Mouse (Mus musculus): Measurements from ENCODE around the gene Rasa3. TPM values are rescaled to one million over a fixed set of nuclear protein-coding genes. Genes with fewer than 3 reads are reported as not detected.
A peak's percentile ranks its signal among the peaks of the same experiment; 100 is the strongest.

Gene Rasa3
- total RNA-seq, 4 experiments from 2014 or later, result 5.0 to 6.9 (median 6.2) TPM

GRCm38 (mm10) chr8:13650541-13651191, 26.7 kb downstream of the Rasa3 start:
- no peak for DNase-seq (ENCODE audit: low spot score in 2 of 2)

GRCm38 (mm10) chr8:13649154-13649515, 28.3 kb downstream of the Rasa3 start:
- DNase-seq (ENCODE audit: low spot score in 2 of 2), result no peak

DNA sequence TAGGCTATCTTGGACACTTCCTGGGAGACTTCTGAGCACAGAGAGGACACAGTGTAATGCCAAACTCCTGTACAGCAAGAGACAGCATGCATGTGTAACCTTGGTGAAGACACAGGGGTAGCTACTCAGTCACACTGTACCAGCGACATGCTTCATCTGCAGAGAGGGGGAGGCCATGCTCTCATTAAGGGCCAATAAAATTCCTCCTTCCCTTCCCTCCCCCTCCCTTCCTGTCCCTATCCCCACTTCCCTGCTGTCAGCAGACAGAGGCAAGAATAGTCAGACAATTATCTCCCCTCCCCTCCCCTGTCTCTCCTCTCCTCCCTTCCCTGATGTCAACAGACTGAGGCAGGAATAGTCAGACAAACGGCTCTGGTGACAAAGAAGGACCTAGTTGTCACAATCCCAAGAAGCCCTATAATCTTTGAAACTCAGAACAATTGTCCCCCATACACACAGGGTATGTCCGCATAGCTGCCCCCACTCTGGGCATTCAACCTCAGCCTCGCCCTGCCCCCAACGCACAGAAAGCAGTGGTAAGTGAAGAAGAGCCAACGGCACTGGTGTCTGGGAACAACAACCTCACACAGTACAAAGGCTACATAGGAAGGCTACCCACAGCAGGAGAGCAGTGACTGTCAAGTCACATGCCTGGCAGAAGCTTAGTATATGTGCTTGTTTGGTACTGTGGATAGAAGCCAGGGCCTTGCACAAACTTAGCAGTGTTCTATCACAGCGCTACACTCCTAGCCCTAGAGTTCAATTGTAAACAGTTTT, 28.8 kb downstream of the Rasa3 start:
- no peak for DNase-seq (ENCODE audit: low spot score in 2 of 2)

GRCm38 (mm10) chr8:13647591-13647990, 29.8 kb downstream of the Rasa3 start:
- DNase-seq (ENCODE audit: low spot score in 2 of 2), result no peak

- peak in 1 of 2 experiments; percentile 51 for DNase-seq (ENCODE audit: low spot score in 2 of 2)
These were observed 32.3 kb downstream of the Rasa3 start for GRCm38 (mm10) chr8:13644932-13645676.

GRCm38 (mm10) chr8:13644155-13644554, 33.2 kb downstream of the Rasa3 start:
- DNase-seq (ENCODE audit: low spot score in 2 of 2), result peak in 1 of 2 experiments; percentile 44

GRCm38 (mm10) chr8:13642659-13643181, 34.7 kb downstream of the Rasa3 start:
- no peak for DNase-seq (ENCODE audit: low spot score in 2 of 2)

DNA sequence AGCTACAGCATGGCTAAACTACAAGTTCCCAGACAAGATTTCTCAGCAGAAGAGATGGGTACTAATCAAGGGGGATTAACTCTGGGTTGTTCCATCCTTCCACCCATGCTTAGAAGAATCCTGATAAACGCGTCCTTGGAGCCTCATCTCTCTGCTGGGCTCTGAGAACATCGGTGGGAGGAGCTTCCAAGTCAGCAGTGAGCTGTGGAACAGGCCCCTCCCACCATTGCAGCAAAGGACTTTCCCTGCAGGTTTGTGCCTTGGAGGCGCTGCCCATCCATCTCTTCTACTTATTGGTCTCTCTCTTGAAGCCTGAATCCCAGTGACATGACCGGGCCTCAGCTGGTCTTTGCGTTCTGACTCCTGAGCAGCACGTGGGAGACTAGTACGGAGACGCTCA, 36.2 kb downstream of the Rasa3 start:
- DNase-seq (ENCODE audit: low spot score in 2 of 2), result no peak

DNA sequence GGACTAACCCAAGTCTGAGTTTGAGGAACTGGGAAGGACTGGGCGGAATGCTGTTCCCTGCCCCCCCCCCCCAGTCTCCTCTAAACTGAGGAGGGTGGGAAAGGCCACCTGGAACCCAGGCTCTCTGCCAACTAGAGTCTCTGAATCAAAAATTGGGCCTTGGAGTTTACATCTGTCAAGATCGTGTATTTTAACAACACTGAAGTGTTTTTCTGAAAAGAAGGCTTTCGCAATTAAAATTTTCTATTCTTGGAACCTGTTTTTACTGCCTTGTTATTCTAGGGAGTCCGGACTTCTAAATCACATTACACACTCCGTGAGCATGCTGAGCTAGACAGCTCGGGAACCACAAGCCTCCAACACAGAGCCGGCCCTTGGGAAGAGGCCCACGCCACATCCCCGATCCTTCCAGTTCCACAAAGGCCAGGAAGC, 36.9 kb downstream of the Rasa3 start:
- DNase-seq (ENCODE audit: low spot score in 2 of 2), result no peak

- DNase-seq (ENCODE audit: low spot score in 2 of 2), result no peak
These were observed 44.3 kb downstream of the Rasa3 start for GRCm38 (mm10) chr8:13633107-13633506.

- no peak for DNase-seq (ENCODE audit: low spot score in 2 of 2)
These were observed 45.1 kb downstream of the Rasa3 start for GRCm38 (mm10) chr8:13632309-13632708.

- DNase-seq (ENCODE audit: low spot score in 2 of 2), result no peak
These were observed 46.6 kb downstream of the Rasa3 start for GRCm38 (mm10) chr8:13630754-13631153.

DNA sequence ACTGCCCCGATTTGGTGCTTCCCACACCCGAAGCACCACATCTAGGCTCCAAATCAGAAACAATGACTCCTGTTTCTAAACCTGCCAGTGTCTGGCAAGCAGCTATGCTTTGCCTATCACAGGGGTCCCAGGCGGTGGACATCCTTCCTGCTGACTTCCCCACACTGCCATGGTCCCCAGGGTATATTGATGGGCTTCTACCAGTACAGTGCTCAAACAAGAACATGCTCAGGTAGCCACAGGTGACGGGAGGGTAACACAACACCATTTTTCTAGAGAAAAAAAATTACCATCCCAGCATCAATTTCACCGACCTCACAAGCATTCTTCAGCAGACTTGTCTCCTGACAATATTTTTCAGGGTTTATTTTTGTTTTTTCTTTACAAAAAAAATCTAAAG, 47.2 kb downstream of the Rasa3 start:
- no peak for DNase-seq (ENCODE audit: low spot score in 2 of 2)

DNA sequence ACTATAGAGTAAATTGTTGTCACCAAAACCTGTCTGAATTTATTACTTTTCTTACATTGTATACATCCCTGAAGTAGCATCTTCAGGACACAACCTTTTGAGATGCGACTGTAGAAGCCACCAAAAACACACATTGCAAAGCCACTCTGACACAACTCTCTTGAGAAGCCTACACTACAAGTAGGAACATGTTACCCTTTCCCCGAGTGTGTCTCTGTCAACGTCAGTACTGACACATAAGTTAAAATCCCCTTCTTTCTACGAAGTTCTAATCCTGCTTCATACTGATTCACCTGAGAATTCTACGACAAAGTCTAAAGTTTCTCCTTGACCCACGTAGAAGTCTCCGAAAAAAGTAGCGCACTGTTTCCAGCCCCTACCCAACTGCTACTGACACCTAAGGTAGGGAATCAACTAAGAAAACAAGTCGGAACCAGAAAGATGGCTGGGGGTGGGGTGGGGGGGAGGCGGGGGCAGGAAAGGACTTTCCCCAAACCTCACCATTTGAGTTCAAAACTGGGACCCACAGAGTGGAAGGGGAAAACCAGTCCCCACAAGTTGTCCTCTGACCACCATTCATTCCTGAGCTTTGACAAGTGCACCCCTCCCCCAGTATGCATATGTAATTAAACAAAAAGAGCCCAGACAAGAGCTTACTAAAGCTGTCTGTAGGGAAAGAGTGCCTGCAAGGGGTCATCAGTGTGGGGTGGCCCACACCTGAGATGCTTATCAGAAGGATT, 47.9 kb downstream of the Rasa3 start:
- no peak for DNase-seq (ENCODE audit: low spot score in 2 of 2)

GRCm38 (mm10) chr8:13628067-13628466, 49.3 kb downstream of the Rasa3 start:
- no peak for DNase-seq (ENCODE audit: low spot score in 2 of 2)

- DNase-seq (ENCODE audit: low spot score in 2 of 2), result no peak
These were observed 49.8 kb downstream of the Rasa3 start for GRCm38 (mm10) chr8:13627591-13627990.

GRCm38 (mm10) chr8:13626114-13626513, 51.3 kb downstream of the Rasa3 start:
- DNase-seq (ENCODE audit: low spot score in 2 of 2), result no peak

- no peak for DNase-seq (ENCODE audit: low spot score in 2 of 2)
These were observed 52.0 kb downstream of the Rasa3 start for GRCm38 (mm10) chr8:13625281-13625970.

DNA sequence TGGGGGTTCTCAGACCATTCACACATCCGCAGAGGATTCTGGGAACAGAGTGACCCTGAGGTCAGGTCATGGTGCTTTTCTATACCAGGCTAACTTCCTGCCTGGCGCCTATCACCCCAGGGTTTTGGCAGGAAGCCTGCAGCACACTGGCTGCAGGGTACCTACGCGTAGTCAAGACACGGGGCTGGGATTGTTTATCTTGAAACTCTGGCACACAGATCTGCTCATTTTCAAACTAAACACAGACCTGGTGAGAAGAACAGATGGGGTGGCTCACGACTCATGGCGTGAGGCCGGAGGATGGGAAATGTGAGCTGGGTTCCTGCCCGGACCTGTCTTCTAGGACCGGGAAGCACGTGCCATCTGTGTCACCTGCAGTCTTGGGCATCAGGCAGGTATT, 52.5 kb downstream of the Rasa3 start:
- no peak for DNase-seq (ENCODE audit: low spot score in 2 of 2)

- DNase-seq (ENCODE audit: low spot score in 2 of 2), result peak; percentile 69 to 70
These were observed 53.4 kb downstream of the Rasa3 start for GRCm38 (mm10) chr8:13623911-13624421.
